Mouse (Mus musculus) spleen, postnatal 10 days (tissue): ENCODE data around the gene Vps18.

Experiments used
- DNase-seq, 2 experiments: peaks; one replicate each; pipeline ENCODE4 v3.0.0; 2021 to 2022; ENCODE audit warnings: low spot score in 2 of 2

The Vps18 gene

GRCm38 (mm10) chr2:119344537-119345138, 56.1 kb downstream of the Vps18 start:
- DNase-seq: no peak
